Mouse (Mus musculus): ENCODE measurements around the gene Gtf3a.
A peak's percentile ranks its signal among the peaks of the same experiment; 100 is the strongest.
"Not testable (repeated sequence)": the region's sequence is repeated elsewhere in the genome, so short reads cannot be mapped to it uniquely, and the experiment has no call there.

Gtf3a gene

DNA sequence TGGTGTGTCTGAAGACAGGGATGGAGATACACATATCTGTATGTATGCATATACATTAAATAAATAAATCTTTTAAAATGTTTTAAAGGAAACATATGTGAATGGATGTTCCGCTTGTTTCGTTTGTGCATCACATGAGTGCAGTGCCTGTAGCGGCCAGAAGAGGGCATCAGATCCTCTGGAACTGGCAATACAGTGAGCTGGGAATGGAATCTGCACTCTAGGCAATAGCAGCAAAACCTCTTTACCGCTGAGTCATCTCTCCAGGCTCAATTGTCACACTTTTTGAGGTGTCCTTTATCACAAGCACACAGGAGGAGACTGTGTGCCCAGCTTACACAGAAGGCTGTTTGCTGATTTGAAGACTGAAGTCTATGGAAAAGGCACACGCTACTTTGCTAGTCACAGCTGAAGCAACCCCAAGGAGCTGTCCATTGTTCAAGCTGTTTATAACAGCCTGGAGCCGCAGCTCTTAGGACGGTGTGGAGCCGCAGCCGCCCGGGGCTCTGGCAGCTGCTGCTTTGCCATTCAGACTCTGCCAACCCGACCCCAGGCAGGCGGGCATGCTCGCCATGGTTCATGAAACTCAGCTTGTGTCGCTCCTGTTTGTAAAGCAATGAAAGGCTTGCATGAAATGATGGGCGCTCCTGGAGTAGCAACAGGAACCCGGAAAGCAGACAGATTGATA is 9.2 kb upstream of the Gtf3a start:
- DNase-seq: peak; percentile 67

DNA sequence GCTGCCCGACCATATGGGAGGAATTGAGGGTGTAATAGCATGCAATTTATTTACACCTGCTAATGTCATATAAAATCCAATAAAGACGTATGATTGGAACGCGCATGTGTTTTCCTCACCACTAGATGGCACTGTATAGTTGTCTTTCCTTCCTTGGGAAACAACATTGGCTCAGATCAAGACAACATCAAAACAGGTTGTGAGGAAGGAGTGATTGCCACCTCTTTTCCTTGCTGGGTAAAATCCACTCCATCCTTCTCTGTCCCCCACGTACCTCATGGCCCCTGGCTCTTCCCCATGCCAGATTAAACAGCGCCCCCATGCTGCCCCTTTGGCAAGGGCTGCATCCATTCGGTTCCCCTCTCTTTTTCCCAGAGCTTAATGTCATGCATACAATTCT is 8.2 kb upstream of the Gtf3a start:
- no peak for DNase-seq

DNA sequence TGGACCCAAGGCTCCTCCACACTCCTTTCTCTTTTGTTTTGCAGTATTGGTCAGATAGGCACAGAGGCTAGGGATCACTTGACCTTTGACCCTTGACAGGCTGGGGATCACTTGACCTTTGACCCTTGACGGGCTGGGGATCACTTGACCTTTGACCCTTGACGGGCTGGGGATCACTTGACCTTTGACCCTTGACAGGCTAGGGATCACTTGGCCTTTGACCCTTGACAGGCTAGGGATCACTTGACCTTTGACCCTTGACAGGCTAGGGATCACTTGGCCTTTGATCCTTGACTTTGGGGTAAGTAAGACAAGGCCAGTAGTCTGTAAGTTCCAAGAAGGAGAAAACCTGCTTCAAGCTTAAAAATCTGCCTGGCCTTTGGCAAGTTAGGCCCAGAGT is 6.5 kb upstream of the Gtf3a start:
- DNase-seq: not testable (repeated sequence)

DNA sequence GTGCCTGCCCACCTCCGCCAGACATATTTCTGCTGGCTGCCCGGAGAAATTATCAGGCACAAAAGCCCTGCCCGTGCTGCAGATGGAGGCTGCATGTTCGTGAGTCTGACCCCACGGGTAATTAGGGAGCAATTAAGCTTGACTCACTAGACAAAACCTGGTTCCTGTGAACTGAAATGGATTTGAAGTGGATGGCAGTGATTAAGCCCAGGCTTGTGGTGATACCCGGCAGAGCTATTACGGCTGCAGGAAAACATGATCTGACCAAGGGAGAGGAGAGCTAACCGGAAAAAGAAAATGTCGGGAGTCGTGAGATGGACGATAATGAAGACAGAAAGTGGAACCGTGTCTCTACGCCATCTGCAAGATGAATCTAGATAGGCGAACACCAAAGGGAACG is 5.5 kb upstream of the Gtf3a start:
- DNase-seq: no peak

DNA sequence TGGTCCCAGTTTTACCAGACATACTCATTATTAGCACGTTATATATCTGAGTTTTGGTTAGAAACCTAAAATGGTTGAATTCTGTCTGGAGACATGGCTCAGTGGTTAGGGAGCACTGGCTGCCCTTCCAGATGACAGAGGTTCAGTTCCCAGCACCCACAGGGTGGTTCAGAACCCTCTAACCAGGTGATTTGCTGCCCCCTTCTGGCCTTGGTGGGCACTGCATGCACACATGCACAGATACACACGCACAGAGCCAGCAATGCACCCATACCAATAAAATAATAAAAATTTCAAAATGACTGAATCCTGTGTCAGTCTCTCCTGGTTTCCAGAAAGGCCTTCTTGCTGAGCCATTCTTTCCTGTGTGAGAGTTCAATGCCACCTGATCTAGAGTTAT is 3.9 kb upstream of the Gtf3a start:
- no peak for DNase-seq

DNA sequence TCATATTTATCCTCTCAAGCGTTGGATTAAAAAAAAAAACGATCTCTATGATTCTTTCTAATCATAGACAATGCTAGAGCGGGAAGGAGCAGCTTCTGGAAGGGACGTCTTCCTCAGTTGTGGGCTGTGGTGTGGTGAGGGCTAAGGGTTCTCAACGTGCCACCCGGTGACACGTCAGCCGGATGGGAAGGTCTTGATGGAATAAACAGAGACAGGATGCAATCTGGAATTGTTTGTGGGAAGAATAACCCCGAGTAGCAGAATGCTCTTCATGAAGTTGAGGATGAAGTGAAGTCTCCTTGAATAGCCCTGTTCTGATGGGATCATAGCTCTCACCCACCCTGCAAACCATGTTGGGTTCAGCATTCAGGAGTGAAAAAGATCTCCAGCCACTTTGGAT is 1.8 kb upstream of the Gtf3a start:
- no peak for DNase-seq

DNA sequence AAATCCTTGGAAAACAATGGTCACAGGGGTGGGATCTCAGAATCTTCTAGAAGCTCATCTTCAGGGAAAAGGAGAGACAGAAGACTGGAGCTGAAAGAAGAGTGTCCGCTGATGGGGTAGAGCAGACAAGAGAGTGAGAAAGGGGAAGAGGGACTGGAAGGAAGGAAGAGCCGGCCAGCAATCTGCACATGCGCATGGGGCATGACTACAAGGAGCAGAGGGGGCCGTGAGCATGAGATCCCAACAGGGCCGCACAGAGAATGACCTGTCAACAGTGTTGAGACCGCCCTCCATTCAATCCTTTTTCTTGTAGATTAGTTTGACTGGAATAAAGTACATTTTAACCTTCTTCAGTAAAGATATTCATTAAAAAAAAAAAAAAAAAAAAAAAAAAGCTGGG is 960 bp upstream of the Gtf3a start:
- no peak for DNase-seq

DNA sequence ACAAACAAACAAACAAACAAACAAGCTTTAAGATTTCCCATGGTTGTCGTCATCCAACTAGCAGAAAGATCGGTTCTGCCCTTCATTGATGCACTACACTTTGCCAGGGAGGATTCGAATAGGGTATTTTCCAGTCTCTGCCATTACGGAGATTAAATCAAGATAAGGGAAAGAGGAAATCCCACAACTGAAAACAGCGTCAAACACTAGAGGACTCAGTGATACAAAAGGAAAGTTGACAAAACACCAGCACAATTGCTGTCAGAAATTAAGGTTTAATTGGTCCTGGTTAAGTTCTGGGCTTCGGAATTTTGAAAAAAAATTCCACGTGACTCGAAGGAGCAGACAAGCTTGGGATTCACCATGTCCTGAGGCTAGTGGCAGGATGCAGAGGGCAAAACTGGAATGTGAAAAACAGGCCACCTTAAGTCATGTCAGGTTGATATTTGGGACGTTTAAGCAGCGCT is 383 bp upstream of the Gtf3a start:
- no peak for DNase-seq

DNA sequence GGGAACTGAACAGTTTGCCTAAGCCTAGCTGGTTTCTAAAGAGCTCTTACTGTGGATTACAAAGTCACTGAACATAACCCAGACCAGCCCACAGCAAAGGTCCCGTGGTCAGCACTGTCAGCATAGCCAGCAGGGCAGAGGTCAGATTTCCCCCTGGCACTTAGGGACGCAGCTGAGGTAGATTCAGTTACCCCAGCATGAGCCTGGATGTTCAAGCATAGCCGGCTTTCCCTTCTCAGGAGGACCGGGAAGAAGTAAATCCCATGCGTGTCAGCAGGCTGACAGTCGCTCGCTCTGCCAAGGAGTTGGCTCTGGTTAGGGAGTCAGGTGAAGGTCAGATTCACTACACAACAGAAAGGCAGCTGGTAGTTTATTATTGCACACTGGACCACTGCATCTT is 6.1 kb downstream of the Gtf3a start:
- DNase-seq: no peak

DNA sequence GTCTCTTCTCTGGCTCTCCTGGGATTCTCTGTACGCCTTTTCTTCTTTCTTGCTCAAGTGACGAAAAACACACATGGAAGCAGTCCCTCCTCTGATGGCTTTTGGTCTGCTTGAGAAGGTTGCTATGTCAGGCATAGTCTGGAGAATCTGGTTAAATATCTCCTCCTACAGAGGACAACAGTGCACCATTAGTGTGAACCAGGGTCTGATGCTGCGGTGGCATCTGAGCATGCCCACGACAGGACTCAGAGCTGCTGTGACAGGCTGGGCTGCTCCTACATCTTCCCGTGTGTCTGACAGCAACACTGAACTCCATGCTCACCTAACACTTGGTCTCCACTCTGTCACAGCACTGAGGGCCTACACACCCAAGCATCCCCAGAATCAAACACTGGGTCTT is 7.2 kb downstream of the Gtf3a start:
- no peak for DNase-seq

DNA sequence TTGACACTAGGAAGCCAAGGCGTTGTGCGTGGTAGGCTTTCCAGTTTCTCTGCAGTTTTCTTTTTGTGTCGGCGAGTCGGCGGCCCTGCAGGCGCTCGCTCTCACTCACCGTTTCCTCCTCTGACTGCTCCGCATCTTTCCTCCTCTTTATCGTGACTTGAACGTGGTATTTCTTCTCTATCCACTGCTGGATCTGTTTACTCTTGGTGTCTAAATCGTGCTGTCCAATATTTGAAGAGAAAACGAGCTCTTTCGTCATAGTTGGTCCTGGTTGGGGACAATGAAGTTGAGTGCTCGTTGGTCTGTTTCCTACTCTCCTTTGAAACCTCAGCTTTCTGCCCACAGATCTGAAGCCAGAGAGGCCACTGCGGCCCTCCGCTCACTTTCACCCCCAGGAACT is 8.2 kb downstream of the Gtf3a start:
- DNase-seq: no peak

DNA sequence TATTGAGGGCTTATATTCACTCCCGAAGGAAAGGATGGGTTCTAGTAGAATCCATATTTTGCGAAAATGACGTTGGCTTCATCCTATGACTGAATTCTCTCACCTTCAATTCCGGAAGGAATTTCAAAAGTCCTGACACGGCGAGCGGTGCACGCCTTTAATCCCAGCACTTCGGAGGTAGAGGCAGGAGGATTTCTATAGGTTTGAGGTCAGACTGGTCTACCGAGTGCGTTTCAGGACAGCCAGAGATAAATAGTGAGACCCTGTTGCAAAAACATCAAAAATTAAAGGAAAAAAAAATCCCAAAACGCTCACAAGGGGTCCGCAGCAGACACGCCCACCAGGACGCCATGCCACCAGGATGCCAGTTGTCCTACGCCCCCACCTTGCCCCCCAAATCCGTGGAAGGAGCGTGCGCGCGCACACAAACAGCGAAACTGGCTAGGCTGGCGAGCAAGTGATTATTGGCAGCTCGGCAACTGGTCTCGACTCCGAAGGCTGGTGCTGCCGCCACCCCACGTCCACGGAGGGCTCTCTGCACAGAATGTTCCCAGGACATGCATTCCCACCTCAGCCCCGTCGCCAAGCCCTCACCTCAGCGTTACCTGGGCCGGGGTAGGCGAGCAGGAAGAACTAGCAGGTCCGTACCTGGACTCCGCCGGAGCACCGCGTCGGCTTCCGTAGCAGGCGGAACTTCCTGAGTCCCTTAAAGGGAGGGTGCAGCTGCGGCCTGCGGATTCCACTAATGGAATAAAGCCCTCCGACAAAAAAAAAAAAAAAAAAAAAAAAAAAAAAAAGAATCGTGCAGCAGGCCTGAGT is 14.9 kb downstream of the Gtf3a start, which contains the start of gene Mtif3:
Gene Mtif3, minus strand, starts transcription at position 683 of the 819 bp plus-strand sequence.
- peak; percentile 76 for DNase-seq

DNA sequence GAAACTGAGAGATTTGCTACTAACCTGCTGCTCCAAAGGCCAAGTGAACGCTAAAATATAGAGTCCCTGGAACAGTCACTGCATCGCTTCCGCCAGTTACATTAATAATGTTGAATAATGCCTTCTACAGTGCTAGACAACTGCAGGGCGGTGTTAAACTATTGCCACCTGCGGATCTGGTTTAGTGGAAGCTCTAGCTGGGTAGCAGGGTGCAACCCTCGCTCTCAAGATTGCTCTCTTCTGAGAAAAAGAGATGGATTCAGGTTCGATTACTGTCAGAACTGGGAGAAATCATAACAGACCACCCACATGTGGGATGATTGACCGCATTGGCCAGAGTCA is 15.5 kb downstream of the Gtf3a start:
- no peak for DNase-seq

DNA sequence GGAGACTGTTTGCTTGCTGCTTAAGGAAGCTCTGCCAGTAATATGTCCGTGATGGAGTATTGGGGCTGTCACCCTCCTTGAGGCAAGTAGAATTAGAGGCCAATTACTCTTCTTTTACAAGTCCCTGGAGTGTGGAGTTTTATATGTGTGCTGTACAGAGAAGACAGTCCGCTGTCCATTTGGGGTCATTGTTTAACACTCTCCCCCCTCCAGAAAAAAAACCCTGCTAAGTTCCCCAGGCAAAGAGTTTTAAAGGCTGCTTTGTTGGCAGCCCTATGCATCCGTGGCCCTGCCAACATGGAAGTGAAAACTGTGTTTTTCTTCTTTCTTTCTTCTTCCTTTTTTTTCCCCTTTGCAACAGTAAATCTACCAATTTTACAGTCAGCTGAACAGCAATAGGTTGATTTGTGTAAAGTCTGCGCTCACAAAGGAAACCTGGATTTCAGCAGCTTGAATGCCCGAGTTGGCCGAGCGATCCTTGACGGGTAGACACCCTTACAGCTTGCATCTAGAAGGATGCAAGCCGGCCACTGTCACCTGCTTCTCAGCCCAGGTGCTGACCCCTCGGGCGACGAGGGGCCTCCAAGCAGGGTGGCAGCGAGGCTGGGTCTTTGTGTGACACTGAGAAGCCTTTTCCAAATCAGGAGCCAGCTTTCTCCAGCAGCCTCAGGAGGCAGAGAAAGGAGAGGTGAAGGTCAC is 20.4 kb downstream of the Gtf3a start:
- no peak for DNase-seq

DNA sequence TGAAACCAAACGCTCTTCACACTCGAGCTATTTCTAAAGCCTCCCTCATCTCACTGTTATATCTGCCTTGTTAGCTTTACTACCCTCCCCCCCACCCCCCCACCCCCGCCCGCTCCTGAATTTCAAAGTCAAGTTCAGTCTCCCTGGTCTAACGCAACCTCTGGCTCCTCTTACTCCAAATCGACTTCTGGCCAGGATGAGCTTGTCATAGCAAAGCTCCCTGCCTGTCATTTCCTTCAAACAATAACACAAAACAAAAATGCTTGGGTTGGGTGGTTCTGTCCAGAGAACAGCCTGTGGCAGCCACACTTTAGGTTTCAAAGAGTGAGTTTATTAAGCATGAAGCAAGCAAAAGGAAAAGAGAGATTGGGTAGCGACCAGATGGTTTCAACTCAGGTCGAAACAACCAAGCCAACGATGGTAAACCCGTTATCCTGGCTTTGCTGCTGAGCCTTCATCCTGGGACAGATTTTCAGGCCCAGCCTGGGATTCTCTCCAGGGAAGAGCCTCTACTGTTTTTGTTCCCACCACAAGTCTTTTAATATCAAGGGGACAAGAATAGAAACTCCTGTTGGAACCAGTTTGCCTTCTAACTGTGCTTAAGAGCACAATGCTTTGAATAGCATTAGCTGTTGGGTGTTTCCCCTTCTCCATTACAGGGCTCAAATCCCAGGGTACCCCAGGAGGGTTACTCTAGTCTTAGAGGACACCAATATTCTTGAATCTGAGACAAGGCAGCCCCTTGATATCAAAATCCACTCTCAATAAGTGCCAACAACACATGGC is 23.5 kb downstream of the Gtf3a start:
- no peak for DNase-seq

DNA sequence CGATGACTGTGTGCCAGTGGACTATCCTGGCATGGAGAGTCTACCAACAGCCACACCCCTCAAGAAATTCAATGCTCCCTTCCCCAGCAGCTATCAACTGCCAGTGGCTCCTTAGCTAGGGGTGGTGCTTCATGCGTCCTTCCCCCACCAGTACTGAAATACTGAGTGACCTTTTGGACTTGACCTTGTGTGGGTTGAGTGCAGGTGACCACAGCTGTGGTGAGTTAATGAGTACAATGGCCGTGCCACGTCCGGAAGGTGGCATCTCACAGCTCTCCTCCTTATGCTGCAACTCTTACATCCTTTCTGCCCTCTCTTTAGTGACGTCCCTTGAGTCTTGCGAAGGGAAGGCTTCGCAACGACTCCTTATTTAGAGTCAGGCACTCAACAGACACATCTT is 24.9 kb downstream of the Gtf3a start:
- DNase-seq: no peak

DNA sequence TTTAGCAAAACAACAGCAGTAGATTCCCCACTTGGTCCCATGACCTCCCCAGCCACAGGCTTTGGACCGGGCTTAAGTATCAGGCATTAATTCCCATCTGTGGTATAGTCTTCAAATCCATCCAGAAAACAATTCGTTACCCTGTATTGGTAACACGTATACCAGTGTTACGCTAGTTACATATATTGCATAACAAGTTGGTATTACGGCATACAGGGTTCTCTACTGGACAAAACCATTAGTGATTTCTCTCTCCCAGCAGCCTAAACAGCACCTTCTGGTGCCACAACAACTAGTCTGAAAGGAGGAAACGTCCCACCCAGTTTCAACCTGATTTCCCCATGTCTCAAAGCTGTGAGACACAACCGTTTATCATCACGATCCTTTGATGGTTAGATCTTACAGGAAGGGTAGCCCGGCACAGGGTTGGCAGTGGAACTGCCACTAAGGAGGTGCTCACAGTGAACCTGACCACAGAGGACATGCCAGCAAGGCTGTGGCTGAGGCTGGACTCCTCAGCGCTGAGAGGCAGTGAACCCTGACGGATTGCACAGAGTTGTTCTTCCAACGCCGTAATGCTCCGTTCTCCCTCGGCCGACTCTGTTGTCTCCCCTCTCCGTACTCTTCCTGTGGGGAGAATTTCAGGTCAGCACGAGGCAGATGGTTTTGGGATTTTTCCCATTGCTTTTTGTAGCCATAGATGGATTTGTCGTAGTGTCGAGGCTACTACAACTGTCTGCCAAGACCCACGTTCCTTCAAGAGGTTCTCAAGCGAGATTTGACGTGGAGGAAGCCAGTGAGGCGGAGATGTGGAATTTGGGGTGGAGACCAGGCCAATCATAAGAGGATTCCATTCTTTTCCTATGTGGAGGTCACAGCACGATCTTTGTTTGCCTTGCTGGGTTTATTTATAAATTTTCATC is 25.7 kb downstream of the Gtf3a start:
- DNase-seq: no peak

DNA sequence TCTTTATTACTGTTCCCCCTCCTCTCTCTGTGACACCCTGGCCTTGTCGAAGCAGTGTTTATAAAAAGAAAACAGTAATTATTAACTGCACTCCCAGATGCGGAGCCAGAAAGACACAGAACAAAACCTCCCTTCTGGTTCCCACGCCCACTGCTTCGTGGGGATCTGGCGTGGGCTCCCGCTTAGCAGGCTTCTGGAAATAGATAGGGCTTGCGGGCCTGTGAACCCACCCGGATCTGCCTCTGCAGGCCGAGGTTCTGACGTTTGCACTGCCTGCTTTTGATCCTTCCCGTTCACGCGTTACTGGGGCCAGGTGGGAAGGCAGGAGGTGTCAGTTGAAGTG is 26.3 kb downstream of the Gtf3a start:
- no peak for DNase-seq

DNA sequence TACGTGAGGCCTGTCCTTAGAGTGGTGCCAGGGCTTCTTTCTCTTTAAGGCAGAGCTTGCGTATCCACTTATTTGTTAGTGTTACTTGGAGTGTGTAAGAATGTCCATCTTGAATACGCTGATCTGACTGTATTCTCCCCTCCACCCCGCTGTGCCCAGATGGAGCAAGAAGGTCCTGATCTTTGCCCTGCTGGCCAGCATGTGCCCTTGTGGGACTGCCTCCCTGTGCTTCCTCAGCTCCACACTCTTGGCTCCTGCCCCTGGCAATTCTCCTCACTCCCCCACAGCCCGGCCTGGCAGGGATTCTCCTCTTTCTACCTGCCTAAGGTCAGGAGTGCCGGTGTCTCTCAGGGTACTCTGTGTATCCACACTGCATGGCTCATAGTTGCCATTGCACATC is 32.9 kb downstream of the Gtf3a start:
- DNase-seq: no peak

DNA sequence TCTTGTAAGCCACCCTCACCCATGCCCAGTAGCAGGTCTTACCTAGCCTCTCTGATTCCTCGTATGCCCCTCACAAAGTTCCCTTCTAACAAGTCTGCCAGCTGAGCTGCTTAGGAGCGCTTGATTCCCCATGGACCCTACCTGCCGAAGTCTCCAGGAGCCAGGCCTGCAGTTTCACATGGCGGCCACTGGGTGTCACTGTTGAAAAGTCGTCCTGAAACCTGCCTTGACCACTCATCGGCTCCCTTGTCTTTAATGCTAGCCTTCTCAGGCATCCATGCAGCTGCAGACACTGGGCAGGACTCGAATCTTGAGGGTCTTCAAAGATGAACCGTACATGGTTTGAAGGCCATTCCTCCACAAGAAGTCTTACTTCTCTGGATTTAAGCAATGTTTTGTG is 34.8 kb downstream of the Gtf3a start:
- DNase-seq: peak; percentile 63

DNA sequence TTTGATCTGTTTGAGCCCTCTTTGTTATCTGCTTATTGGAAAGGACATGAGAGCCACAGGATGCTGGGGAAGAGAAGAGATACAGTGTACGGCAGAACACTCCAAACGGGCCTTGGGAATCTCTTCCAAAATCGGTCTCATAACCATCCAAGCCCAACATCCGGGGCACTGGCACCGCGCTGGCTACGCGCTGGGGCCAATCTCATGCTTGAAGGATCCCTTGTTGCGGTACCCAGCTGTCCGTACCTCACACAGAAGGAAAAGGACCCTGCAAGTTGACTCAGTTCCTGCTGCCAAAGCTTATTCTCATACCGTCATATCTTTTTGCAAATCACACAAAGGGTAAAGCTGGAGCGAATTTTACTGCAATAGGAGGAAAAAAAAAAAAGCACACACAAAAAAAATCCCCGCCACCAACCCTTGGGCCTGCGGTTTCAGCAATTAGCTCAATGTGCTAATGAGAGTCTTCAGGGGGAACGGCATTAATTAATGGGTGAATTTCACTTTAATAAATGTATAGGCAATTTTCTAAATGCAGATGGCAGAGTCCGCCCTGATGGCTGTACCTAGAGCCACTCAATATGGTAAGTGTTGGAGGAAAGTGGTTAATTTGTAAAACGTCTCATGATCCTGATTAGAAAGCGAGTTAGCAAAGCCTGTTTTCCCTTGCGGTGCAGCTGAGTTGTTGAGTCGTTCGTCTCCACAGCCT is 37.4 kb downstream of the Gtf3a start:
- no peak for DNase-seq
